Mouse (Mus musculus) thymus, postnatal 25 days (tissue): ENCODE results near the gene Clip4.

Experiments
- DNase-seq: peaks from one replicate; pipeline ENCODE4 v3.0.0; 2022

Gene Clip4

GRCm38 (mm10) chr17:71795521-71796205, 27.4 kb downstream of the Clip4 start:
- DNase-seq = no peak

- no peak for DNase-seq
Observed at GRCm38 (mm10) chr17:71803456-71803855, 35.2 kb downstream of the Clip4 start.

GRCm38 (mm10) chr17:71803876-71804275, 35.6 kb downstream of the Clip4 start:
- no peak for DNase-seq

GRCm38 (mm10) chr17:71811070-71811469, 42.8 kb downstream of the Clip4 start:
- DNase-seq = no peak

- DNase-seq = no peak
Observed at GRCm38 (mm10) chr17:71816136-71816864, 48.0 kb downstream of the Clip4 start.

GRCm38 (mm10) chr17:71823622-71824306, 55.5 kb downstream of the Clip4 start:
- no peak for DNase-seq

- DNase-seq = no peak
Observed at GRCm38 (mm10) chr17:71826603-71827002, 58.3 kb downstream of the Clip4 start.

GRCm38 (mm10) chr17:71827627-71828026, 59.4 kb downstream of the Clip4 start:
- DNase-seq = no peak

GRCm38 (mm10) chr17:71828647-71829414, 60.6 kb downstream of the Clip4 start:
- DNase-seq = no peak

- no peak for DNase-seq
Observed at GRCm38 (mm10) chr17:71831960-71832359, 63.7 kb downstream of the Clip4 start.

- DNase-seq = no peak
Observed at GRCm38 (mm10) chr17:71862184-71862583, 93.9 kb downstream of the Clip4 start.

- no peak for DNase-seq
Observed at GRCm38 (mm10) chr17:71862895-71863294, 94.6 kb downstream of the Clip4 start.

GRCm38 (mm10) chr17:71864039-71864438, 95.8 kb downstream of the Clip4 start:
- no peak for DNase-seq

- DNase-seq = no peak
Observed at GRCm38 (mm10) chr17:71865437-71865836, 97.2 kb downstream of the Clip4 start.

- DNase-seq = no peak
Observed at GRCm38 (mm10) chr17:71867892-71868291, 99.6 kb downstream of the Clip4 start.

- DNase-seq = no peak
Observed at GRCm38 (mm10) chr17:71868828-71869227, 100.6 kb downstream of the Clip4 start.

GRCm38 (mm10) chr17:71869372-71870231, 101.3 kb downstream of the Clip4 start:
- DNase-seq = no peak

GRCm38 (mm10) chr17:71870232-71870621, 102.0 kb downstream of the Clip4 start:
- no peak for DNase-seq

- DNase-seq = no peak
Observed at GRCm38 (mm10) chr17:71870641-71871040, 102.4 kb downstream of the Clip4 start.

GRCm38 (mm10) chr17:71871981-71872380, 103.7 kb downstream of the Clip4 start:
- no peak for DNase-seq

- peak; percentile 47 for DNase-seq
Observed at GRCm38 (mm10) chr17:71872976-71873375, 104.7 kb downstream of the Clip4 start.

GRCm38 (mm10) chr17:71874077-71874476, 105.8 kb downstream of the Clip4 start:
- peak; percentile 62 for DNase-seq
